Mouse (Mus musculus) lung, adult 2 months (tissue): ENCODE results near the gene Gnptab. TPM values are rescaled to one million over a fixed set of nuclear protein-coding genes. Genes with fewer than 3 reads are reported as not detected.

Experiments used
- DNase-seq: peaks from one replicate; pipeline ENCODE4 v3.0.0; 2022
- H3K4me1 ChIP-seq: fragments of 200-500 bp; 2 replicates; pipeline ENCODE4 v1.6.1; 2011; ENCODE audit warnings: low read length; ENCODE audit not compliant: control insufficient read depth, insufficient read depth
- H3K4me3 ChIP-seq: fragments of 200-500 bp; replicated peaks from 2 replicates; pipeline ENCODE3; 2011; ENCODE audit warnings: low read depth, mild to moderate bottlenecking, control low read depth, low read length; ENCODE audit errors: extremely low read depth
- CTCF ChIP-seq: fragments of 200-500 bp; IDR thresholded peaks from 2 replicates; pipeline ENCODE4 v1.5.1; 2011; ENCODE audit warnings: mild to moderate bottlenecking, low read length, control low read depth; ENCODE audit not compliant: insufficient read depth
- POLR2A ChIP-seq: fragments of 200-500 bp; IDR thresholded peaks from 2 replicates; pipeline ENCODE4 v1.6.1; 2011; ENCODE audit warnings: low read depth, mild to moderate bottlenecking, control low read depth, low read length, borderline replicate concordance; ENCODE audit errors: extremely low read depth
- WGBS: fragments of 180-500 bp; shearing (Covaris S2); methylation state at CpG from one replicate; pipeline ENCODE4 v1.1.7; 2018; 5-methylcytosine and 5-hydroxymethylcytosine counted together
- polyA plus RNA-seq: library from polyadenylated mRNA; depleted of rRNA; stranded (reverse); fragments of >200 nt; gene quantifications from 2 replicates; pipeline ENCODE4 v1.2.3, GENCODE M21; 2012; rRNA removed

Gene Gnptab
- polyA plus RNA-seq, 1 experiment: 16.6 TPM

DNA sequence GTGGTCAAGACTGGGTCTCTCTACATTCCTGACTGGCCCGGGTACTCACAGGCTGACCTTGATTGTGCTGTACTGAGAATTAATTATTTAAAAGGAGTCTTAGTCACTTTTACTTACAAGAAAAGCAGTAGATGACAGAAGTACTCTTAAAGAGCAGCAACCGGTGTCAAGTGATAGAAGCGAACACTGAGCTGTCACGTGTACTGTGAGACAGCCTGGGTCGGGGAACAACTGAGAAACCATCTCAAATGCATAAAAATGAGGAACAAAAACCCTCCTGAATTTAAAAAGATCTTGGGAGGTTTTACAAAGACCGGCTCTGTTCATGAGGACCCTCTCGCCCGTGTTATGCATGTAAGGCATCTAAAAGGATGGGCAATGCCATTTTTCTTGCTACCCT lies 113.7 kb downstream of the Gnptab start:
- Histone ChIP-seq H3K4me1 (no peaks in the 10 kb centered on the region; the same call in 1 of the 2 replicates), H3K4me3 (no peak overlapping the region)
- 70% methylated on average over 8 of the region's 8 CpGs for WGBS
- TF ChIP-seq POLR2A (no peak), CTCF (no peak)
- DNase-seq: no peak

DNA sequence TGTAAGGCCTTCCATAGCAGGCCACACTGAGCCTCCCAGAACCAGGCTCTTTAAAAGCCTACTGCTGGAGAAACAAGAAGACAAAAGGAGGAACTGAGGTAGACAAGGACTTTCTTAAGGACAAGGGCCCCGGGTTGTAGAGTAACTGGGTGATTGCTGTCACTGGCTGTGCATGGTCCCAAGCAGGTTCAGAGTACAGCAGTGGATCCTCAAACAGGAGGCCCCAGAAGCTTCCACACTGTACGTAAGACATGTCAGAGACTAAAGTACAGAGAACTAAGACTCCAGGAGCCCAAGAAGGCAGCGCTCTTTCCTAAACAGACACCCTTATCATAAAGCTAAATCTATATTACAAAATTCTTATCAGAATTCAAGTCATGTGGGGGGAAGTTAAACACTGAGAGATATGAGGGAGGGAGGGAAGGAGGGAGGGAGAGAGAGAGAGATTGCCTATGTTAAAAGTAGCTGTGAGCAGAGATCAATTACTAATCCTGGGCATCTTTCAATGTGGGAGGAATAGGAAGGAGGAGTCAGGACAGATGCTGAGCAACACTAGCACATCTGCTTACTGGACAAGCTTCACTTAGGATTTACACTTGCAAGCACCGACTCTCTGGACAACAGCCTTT lies 116.1 kb downstream of the Gnptab start:
- TF ChIP-seq CTCF: no peak
- no peak for TF ChIP-seq POLR2A
- DNase-seq: no peak
- WGBS: 64% methylated on average over 4 of the region's 4 CpGs
- Histone ChIP-seq H3K4me1 (no peaks in the 10 kb centered on the region; the same call in 1 of the 2 replicates), H3K4me3 (no peak overlapping the region)

Other genes with a start within 250 kb of the Gnptab start
- gene Parpbp, start 232.2 kb upstream of the Gnptab start, polyA plus RNA-seq: 0.24 and 0.25 TPM in 2 replicates
- 2.3 and 3.6 TPM in 2 replicates for gene Nup37, start 232.1 kb upstream of the Gnptab start, polyA plus RNA-seq
- 9.3 and 14.4 TPM in 2 replicates for gene Washc3, start 178.0 kb upstream of the Gnptab start, polyA plus RNA-seq
- gene Dram1, start 52 bp upstream of the Gnptab start, polyA plus RNA-seq: 326 and 360 TPM in 2 replicates
- not detected in 2 replicates for gene Sycp3, start 80.4 kb downstream of the Gnptab start, polyA plus RNA-seq
- 73.3 and 92.1 TPM in 2 replicates for gene Chpt1, start 124.9 kb downstream of the Gnptab start, polyA plus RNA-seq
- 18.2 TPM in 1 of 2 replicates, not detected in the other for gene Mybpc1, start 226.0 kb downstream of the Gnptab start, polyA plus RNA-seq